Mouse (Mus musculus): ENCODE data around the gene Mybbp1a. TPM values are rescaled to one million over a fixed set of nuclear protein-coding genes. Genes with fewer than 3 reads are reported as not detected.

The Mybbp1a gene
- polyA plus RNA-seq, 1 experiment from 2014 or later: 61.1 TPM

DNA sequence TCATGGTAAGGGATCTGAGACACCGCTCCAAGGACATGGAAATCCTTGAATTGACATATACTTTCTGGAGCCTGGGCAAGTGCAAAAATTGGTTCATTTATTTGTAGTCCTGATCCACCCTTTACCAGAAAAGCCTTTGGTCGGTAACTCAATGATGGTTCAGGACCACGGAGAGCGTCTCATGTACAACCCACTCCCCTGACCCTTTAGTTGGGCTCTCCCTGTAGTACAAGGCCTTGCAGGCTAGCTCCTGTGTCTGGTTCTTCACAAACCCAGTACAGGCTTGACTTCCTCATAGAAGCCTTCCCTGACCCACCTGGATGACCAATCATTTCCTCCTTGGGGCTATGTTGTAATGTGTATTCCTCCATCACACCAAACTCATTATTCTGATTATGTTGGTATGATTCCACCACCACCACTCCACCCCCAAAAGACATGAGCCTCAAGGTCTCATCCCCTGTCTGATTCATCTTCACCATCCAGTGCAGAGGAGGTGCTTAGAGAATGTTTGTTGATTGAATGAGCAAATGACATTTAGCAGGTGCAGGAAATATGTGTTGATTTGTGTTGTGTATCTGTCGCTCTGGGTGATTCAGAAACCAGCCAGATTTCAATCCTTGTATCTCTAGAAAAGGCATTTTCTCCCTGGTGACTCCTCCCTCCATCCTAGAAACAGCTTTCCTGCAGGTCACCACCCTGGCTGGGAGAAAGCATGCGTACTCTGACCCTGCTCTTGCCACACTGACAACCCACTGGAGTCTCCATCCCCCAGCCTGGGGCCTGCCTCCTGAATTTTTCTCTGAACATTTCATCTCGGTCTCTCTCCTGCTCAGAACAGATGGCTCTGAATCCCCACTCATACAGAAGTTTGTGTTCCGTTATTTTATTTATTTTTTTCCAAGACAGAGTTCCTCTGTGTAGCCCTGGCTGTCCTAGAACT, 53.2 kb downstream of the Mybbp1a start:
- Histone ChIP-seq H3K9ac (ENCODE audit: low read depth, low read length) (no peak overlapping the region), H3K27ac (ENCODE audit: low read length) (no peak overlapping the region), H3K4me1 (ENCODE audit: control insufficient read depth, insufficient read depth, low read length) (peaks cover 3% of the 10 kb centered on the region; the same call in 1 of the 2 replicates), H3K36me3 (ENCODE audit: control insufficient read depth, insufficient read depth, low read length) (no peaks in the 10 kb centered on the region), H3K4me3 (ENCODE audit: low read depth, low read length) (no peak overlapping the region), H3K27me3 (ENCODE audit: control insufficient read depth, insufficient read depth, low read depth, low read length) (no peaks in the 10 kb centered on the region), H3K9me3 (replicated peaks; ENCODE audit: control insufficient read depth, low read length, poor library complexity, severe bottlenecking) (no peaks in the 10 kb centered on the region), H3K4me2 (ENCODE audit: low read length) (no peak overlapping the region)
- no peak for ATAC-seq
- WGBS: 55% methylated on average over 8 of the region's 8 CpGs

DNA sequence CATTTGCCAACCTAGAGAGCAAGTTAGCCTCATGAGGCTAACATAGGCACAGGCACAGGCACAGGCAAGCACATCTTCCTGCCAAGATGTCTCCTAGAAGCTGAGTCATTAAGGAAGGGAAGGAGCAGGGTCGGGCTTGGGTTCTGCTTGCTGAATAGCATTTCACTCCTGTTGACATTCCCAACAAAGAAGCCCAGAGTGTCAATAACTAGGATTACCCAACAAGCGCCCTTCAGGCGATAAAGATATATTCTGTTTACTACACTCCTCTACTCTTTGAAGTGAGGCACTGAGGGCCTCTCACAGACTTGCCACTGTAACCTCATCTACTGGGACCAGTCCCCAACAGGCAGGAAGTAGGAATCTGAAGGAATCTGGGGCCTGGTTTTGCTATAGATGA, 54.9 kb downstream of the Mybbp1a start:
- Histone ChIP-seq H3K9me3 (replicated peaks; ENCODE audit: control insufficient read depth, low read length, poor library complexity, severe bottlenecking) (no peaks in the 10 kb centered on the region), H3K27ac (ENCODE audit: low read length) (no peak overlapping the region), H3K4me1 (ENCODE audit: control insufficient read depth, insufficient read depth, low read length) (no peaks in the 10 kb centered on the region), H3K27me3 (ENCODE audit: control insufficient read depth, insufficient read depth, low read depth, low read length) (no peaks in the 10 kb centered on the region), H3K4me2 (ENCODE audit: low read length) (no peak overlapping the region), H3K4me3 (ENCODE audit: low read depth, low read length) (no peak overlapping the region), H3K36me3 (ENCODE audit: control insufficient read depth, insufficient read depth, low read length) (no peaks in the 10 kb centered on the region), H3K9ac (ENCODE audit: low read depth, low read length) (no peak overlapping the region)
- no peak for ATAC-seq
- WGBS: 68% methylated on average over 3 of the region's 3 CpGs

DNA sequence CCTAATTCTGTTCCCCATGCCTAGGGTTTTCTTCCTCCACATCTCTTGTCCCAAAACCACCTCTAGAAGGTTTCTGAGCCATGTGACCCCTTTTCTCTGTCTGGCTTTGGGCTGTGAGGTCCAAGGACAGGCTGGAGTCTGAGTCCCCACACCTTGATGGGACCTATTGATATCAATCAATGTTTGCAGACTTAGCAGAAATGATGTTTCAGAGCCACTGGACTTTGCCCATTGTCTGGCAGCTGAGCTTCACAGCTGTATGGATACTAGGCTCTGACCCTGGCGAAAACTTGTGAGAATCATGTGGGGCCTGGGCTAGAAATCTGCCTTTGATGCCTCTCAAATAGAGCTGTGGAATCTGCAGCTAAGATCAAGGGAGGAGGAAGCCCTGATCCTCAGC, 55.6 kb downstream of the Mybbp1a start:
- Histone ChIP-seq H3K4me2 (ENCODE audit: low read length) (no peak overlapping the region), H3K27ac (ENCODE audit: low read length) (no peak overlapping the region), H3K27me3 (ENCODE audit: control insufficient read depth, insufficient read depth, low read depth, low read length) (no peaks in the 10 kb centered on the region), H3K4me1 (ENCODE audit: control insufficient read depth, insufficient read depth, low read length) (peaks cover 2% of the 10 kb centered on the region), H3K9me3 (replicated peaks; ENCODE audit: control insufficient read depth, low read length, poor library complexity, severe bottlenecking) (no peaks in the 10 kb centered on the region), H3K9ac (ENCODE audit: low read depth, low read length) (no peak overlapping the region), H3K36me3 (ENCODE audit: control insufficient read depth, insufficient read depth, low read length) (no peaks in the 10 kb centered on the region), H3K4me3 (ENCODE audit: low read depth, low read length) (no peak overlapping the region)
- ATAC-seq: no peak
- WGBS: 57% methylated on average over 1 of the region's 1 CpGs

- Histone ChIP-seq H3K9ac (ENCODE audit: low read depth, low read length) (no peak overlapping the region), H3K27ac (ENCODE audit: low read length) (no peak overlapping the region), H3K4me3 (ENCODE audit: low read depth, low read length) (no peak overlapping the region), H3K4me1 (ENCODE audit: control insufficient read depth, insufficient read depth, low read length) (peaks cover 8% of the 10 kb centered on the region), H3K4me2 (ENCODE audit: low read length) (no peak overlapping the region), H3K9me3 (replicated peaks; ENCODE audit: control insufficient read depth, low read length, poor library complexity, severe bottlenecking) (no peaks in the 10 kb centered on the region), H3K36me3 (ENCODE audit: control insufficient read depth, insufficient read depth, low read length) (no peaks in the 10 kb centered on the region), H3K27me3 (ENCODE audit: control insufficient read depth, insufficient read depth, low read depth, low read length) (no peaks in the 10 kb centered on the region)
- ATAC-seq: 0 out of 2 replicates have a peak, but pooled peaks have one; percentile 32
- 21% methylated on average over 4 of the region's 4 CpGs for WGBS
Observed at GRCm38 (mm10) chr11:72497367-72497766, 56.2 kb downstream of the Mybbp1a start.

DNA sequence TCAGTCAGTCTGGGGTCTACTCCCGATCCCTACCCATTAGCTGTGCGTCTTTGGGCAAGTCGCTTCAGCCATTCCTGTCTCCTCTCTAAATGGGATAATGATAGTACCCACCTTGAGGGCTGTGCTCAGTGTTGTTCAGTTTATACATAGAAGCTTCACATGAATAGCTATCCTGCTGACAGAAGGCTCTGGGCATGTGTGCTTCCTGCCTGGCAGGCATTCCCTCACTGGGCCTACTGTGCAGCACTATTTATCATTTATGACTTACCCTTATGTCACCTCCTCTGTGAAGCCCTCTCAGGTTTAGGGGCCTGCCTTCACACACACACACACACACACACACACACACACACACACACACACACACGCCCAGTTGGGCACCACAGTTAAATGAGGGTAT, 59.0 kb downstream of the Mybbp1a start:
- WGBS: 81% methylated on average over 4 of the region's 4 CpGs

More for the DNA sequence above, 59.0 kb downstream of the Mybbp1a start:
- Histone ChIP-seq H3K4me3 (ENCODE audit: low read depth, low read length) (no peak overlapping the region), H3K4me2 (ENCODE audit: low read length) (no peak overlapping the region), H3K9ac (ENCODE audit: low read depth, low read length) (no peak overlapping the region), H3K9me3 (replicated peaks; ENCODE audit: control insufficient read depth, low read length, poor library complexity, severe bottlenecking) (no peaks in the 10 kb centered on the region), H3K36me3 (ENCODE audit: control insufficient read depth, insufficient read depth, low read length) (no peaks in the 10 kb centered on the region), H3K4me1 (ENCODE audit: control insufficient read depth, insufficient read depth, low read length) (peaks cover 8% of the 10 kb centered on the region), H3K27me3 (ENCODE audit: control insufficient read depth, insufficient read depth, low read depth, low read length) (no peaks in the 10 kb centered on the region), H3K27ac (ENCODE audit: low read length) (no peak overlapping the region)
- no peak for ATAC-seq

Other genes with a start within 250 kb of the Mybbp1a start
- 1.7 and 1.9 TPM in 2 replicates for gene Gm43951, start 234.5 kb upstream of the Mybbp1a start, polyA plus RNA-seq (2015; fragmentation: Nextera tagmentation; extraction: Ambion mirVana)
- 18.4 and 26.0 TPM in 2 replicates for gene 4933427D14Rik, start 233.9 kb upstream of the Mybbp1a start, polyA plus RNA-seq (2015; fragmentation: Nextera tagmentation; extraction: Ambion mirVana)
- 137 and 145 TPM in 2 replicates for gene Txndc17, start 233.8 kb upstream of the Mybbp1a start, polyA plus RNA-seq (2015; fragmentation: Nextera tagmentation; extraction: Ambion mirVana)
- 53.2 and 55.9 TPM in 2 replicates for gene Med31, start 225.8 kb upstream of the Mybbp1a start, polyA plus RNA-seq (2015; fragmentation: Nextera tagmentation; extraction: Ambion mirVana)
- gene Slc13a5, start 174.1 kb upstream of the Mybbp1a start, polyA plus RNA-seq (2015; fragmentation: Nextera tagmentation; extraction: Ambion mirVana): 2.5 and 2.6 TPM in 2 replicates
- 1.0 and 2.2 TPM in 2 replicates for gene Xaf1, start 139.7 kb upstream of the Mybbp1a start, polyA plus RNA-seq (2015; fragmentation: Nextera tagmentation; extraction: Ambion mirVana)
- gene Fbxo39, start 126.9 kb upstream of the Mybbp1a start, polyA plus RNA-seq (2015; fragmentation: Nextera tagmentation; extraction: Ambion mirVana): not detected in 2 replicates
- 11.1 and 13.5 TPM in 2 replicates for gene Tekt1, start 78.9 kb upstream of the Mybbp1a start, polyA plus RNA-seq (2015; fragmentation: Nextera tagmentation; extraction: Ambion mirVana)
- 10.3 and 12.2 TPM in 2 replicates for gene Smtnl2, start 29.6 kb upstream of the Mybbp1a start, polyA plus RNA-seq (2015; fragmentation: Nextera tagmentation; extraction: Ambion mirVana)
- gene Ggt6, start 5.8 kb upstream of the Mybbp1a start, polyA plus RNA-seq (2015; fragmentation: Nextera tagmentation; extraction: Ambion mirVana): not detected in 2 replicates
- gene Spns2, start 48.5 kb downstream of the Mybbp1a start, polyA plus RNA-seq (2015; fragmentation: Nextera tagmentation; extraction: Ambion mirVana): 6.8 and 8.4 TPM in 2 replicates
- 0.17 TPM in 1 of 2 replicates, not detected in the other for gene Spns3, start 109.2 kb downstream of the Mybbp1a start, polyA plus RNA-seq (2015; fragmentation: Nextera tagmentation; extraction: Ambion mirVana)
- 78.6 and 91.2 TPM in 2 replicates for gene Ube2g1, start 165.9 kb downstream of the Mybbp1a start, polyA plus RNA-seq (2015; fragmentation: Nextera tagmentation; extraction: Ambion mirVana)
- 29.5 and 32.3 TPM in 2 replicates for gene Ankfy1, start 248.7 kb downstream of the Mybbp1a start, polyA plus RNA-seq (2015; fragmentation: Nextera tagmentation; extraction: Ambion mirVana)